Mouse (Mus musculus) stomach, embryonic 16.5 days (tissue): ENCODE measurements around the gene Gm17387. TPM values are rescaled to one million over a fixed set of nuclear protein-coding genes. Genes with fewer than 3 reads are reported as not detected.
A peak's percentile ranks its signal among the peaks of the same experiment; 100 is the strongest.

Source experiments
- ATAC-seq: fragments of 200-750 bp; cut with Nextera tagmentation; 2 replicates; pipeline ENCODE4 v1.8.0; 2017; ENCODE audit warnings: moderate number of reproducible peaks, moderate TSS enrichment; ENCODE audit not compliant: insufficient read depth, low FRiP score
- H3K27ac ChIP-seq: fragments of 300-500 bp; sonication (generic); 2 replicates; pipeline ENCODE4 v1.5.1; 2014; ENCODE audit warnings: low read length
- H3K27me3 ChIP-seq: fragments of 300-500 bp; sonication (generic); 2 replicates; pipeline ENCODE4 v1.6.1; 2014; ENCODE audit warnings: low read length, control low read depth, mixed read lengths; ENCODE audit not compliant: control insufficient read depth, insufficient read depth
- H3K36me3 ChIP-seq: fragments of 300-500 bp; sonication (generic); 2 replicates; pipeline ENCODE4 v1.6.1; 2014; ENCODE audit warnings: low read length; ENCODE audit not compliant: control insufficient read depth, insufficient read depth
- H3K4me1 ChIP-seq: fragments of 300-500 bp; sonication (generic); 2 replicates; pipeline ENCODE4 v1.6.1; 2014; ENCODE audit warnings: low read length, control low read depth, mixed read lengths; ENCODE audit not compliant: control insufficient read depth, insufficient read depth
- H3K4me2 ChIP-seq: fragments of 300-500 bp; sonication (generic); 2 replicates; pipeline ENCODE4 v1.6.1; 2014; ENCODE audit warnings: low read depth, low read length, mixed read lengths
- H3K4me3 ChIP-seq: fragments of 300-500 bp; sonication (generic); replicated peaks from 2 replicates; pipeline ENCODE4 v1.5.1; 2014; ENCODE audit warnings: mild to moderate bottlenecking, low read length
- H3K9ac ChIP-seq: fragments of 300-500 bp; sonication (generic); 2 replicates; pipeline ENCODE4 v1.6.1; 2014; ENCODE audit warnings: low read length
- H3K9me3 ChIP-seq: fragments of 300-500 bp; sonication (generic); replicated peaks from 2 replicates; pipeline ENCODE4 v1.6.1; 2016; ENCODE audit warnings: low read length, control low read depth; ENCODE audit not compliant: control insufficient read depth
- WGBS: fragments of 180-500 bp; shearing (Covaris S2); extraction: QIAGEN DNeasy Blood & Tissue Kit; methylation state at CpG from one replicate; pipeline ENCODE4 v1.1.7; 2014; 5-methylcytosine and 5-hydroxymethylcytosine counted together
- polyA plus RNA-seq: library from polyadenylated mRNA; unstranded; fragments of >200 nt; fragmentation: Nextera tagmentation; extraction: Ambion mirVana; gene quantifications from 2 replicates; pipeline ENCODE4 v1.2.1, GENCODE M21; 2015

Gene Gm17387
- polyA plus RNA-seq, 1 experiment from 2014 or later = not detected

DNA sequence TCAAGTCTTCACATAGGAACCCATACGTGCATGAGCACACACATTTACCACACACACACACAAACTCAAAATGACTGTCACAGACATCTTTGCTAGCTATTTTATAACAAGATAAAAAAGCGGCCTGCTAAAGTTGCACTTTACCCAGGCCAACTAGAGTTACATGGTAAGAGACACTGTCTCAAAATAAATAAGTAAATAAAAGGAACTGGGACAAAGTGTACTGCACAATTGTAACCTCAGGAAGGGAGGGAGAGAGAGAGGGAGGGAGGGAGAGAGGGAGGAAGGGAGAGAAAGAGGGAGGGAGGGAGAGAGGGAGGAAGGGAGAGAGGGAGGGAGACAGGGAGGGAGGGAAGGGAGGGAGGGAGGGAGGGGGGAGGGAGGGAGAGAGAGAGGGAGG lies 23.5 kb downstream of the Gm17387 start:
- ATAC-seq = no peak
- no peak overlapping the region for H3K4me3 ChIP-seq
- H3K27ac ChIP-seq = no peak overlapping the region
- no peaks in the 10 kb centered on the region for H3K9me3 ChIP-seq
- H3K4me2 ChIP-seq = no peak overlapping the region
- no peaks in the 10 kb centered on the region for H3K27me3 ChIP-seq
- H3K4me1 ChIP-seq = peaks cover 6% of the 10 kb centered on the region
- H3K36me3 ChIP-seq = no peaks in the 10 kb centered on the region
- WGBS = 76% methylated on average over 2 of the region's 2 CpGs
- no peak overlapping the region for H3K9ac ChIP-seq

DNA sequence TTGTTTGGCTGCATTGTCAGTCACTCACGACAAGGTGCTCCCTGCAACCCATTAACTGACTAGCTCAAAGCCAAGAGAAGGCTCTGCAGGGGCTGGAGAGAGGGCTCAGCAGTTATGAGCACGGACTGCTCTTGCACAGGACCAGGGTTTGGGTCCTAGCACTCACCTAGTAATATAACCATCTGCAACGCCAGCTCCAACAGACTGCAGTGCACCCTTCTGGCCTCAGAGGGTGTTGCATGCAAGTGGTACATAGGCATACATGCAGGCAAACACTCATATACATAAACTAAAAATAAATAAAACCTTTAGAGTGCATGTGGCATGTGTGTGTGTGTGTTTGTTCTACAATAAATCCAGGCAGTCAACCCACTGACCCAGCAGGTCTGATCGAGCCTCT lies 26.9 kb downstream of the Gm17387 start:
- Histone ChIP-seq H3K27ac (no peak overlapping the region), H3K4me3 (no peak overlapping the region), H3K4me2 (no peak overlapping the region), H3K27me3 (no peaks in the 10 kb centered on the region), H3K4me1 (peaks cover 6% of the 10 kb centered on the region), H3K9me3 (no peaks in the 10 kb centered on the region), H3K36me3 (no peaks in the 10 kb centered on the region), H3K9ac (no peak overlapping the region)
- no peak for ATAC-seq
- WGBS = 81% methylated on average over 4 of the region's 4 CpGs

DNA sequence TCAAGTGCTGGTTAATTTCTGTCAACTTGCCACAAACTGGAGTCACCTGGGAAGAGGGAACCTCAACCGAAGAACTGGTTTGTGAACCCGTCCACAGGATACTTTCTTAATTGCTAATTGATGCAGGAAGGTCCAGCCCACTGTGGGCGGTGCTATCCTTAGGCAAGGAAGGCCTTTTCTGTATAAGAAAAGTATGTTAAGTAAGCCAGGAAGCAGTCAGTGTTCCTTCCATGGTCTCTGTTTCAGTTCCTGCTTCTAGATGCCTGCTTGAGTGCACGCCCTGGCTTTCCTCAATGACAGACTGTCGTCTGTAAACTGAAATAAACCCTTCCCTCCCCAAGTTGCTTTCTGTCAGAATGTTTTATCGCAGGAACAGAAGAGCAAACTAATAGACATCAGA lies 28.0 kb downstream of the Gm17387 start:
- no peaks in the 10 kb centered on the region for H3K27me3 ChIP-seq
- peaks cover 6% of the 10 kb centered on the region for H3K4me1 ChIP-seq
- no peak for ATAC-seq
- H3K36me3 ChIP-seq = no peaks in the 10 kb centered on the region
- H3K4me3 ChIP-seq = no peak overlapping the region
- H3K27ac ChIP-seq = no peak overlapping the region
- no peaks in the 10 kb centered on the region for H3K9me3 ChIP-seq
- H3K9ac ChIP-seq = no peak overlapping the region
- WGBS = 85% methylated on average over 6 of the region's 6 CpGs
- no peak overlapping the region for H3K4me2 ChIP-seq

DNA sequence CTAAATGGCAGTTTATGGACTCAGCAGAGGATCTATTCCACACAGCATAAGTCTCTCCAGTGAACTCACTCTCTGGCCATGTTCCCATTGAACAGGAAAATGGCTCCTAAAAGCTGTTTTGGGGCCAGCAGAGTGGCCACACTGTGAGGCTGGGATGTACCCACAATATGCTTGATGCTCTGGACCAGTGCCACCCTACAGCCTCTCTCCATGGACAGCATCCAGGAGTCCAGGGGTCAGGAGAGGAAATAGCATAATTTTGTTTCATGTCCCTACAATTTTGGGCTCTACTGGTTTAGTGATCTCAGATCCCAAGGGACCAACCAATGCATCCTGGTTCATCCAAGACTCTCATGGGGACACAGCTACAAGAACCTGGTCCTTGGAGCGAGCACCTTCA lies 28.6 kb downstream of the Gm17387 start:
- Histone ChIP-seq H3K4me3 (no peak overlapping the region), H3K27me3 (no peaks in the 10 kb centered on the region), H3K9ac (no peak overlapping the region), H3K36me3 (no peaks in the 10 kb centered on the region), H3K27ac (no peak overlapping the region), H3K9me3 (no peaks in the 10 kb centered on the region), H3K4me1 (peaks cover 6% of the 10 kb centered on the region), H3K4me2 (no peak overlapping the region)
- ATAC-seq = no peak
- WGBS = 83% methylated on average over 1 of the region's 1 CpGs

DNA sequence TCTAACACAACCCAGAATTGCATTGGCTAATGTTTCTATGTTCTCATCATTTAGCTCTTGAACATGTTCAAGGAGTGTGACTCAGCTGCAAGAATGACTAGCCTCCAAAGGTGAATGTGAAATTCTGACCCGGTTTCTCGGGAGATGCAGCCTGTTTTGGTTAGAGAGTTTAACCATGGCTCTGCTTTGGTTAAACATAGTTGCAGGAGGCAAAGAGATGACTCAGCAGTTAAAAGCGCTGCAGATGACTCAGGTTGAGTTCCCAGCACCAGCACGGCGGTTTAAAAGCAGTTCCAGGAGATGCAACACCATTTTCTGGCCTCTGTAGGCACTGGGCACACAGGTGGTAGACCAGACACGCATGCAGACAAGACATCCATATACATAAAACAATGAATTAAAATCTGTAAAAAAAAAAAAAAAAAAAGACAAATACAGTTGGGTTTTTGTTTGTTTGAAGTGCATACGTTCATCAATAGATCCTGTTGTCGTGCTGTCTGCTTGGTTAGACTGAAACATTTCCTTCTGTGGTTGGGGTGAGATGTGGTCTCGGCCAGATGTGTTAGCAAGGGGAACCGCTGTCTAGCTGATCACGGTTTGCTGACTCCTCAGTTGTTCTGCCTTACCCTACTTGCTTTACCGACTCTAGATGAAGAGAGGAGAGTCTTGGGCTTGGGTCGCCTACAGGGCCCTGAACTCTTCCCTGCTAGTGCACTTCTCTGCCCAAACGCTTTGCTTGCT lies 29.8 kb downstream of the Gm17387 start:
- ATAC-seq = no peak
- Histone ChIP-seq H3K27ac (no peak overlapping the region), H3K9me3 (no peaks in the 10 kb centered on the region), H3K4me3 (no peak overlapping the region), H3K36me3 (no peaks in the 10 kb centered on the region), H3K27me3 (no peaks in the 10 kb centered on the region), H3K4me2 (no peak overlapping the region), H3K9ac (no peak overlapping the region), H3K4me1 (peaks cover 6% of the 10 kb centered on the region)
- WGBS = 86% methylated on average over 14 of the region's 14 CpGs

DNA sequence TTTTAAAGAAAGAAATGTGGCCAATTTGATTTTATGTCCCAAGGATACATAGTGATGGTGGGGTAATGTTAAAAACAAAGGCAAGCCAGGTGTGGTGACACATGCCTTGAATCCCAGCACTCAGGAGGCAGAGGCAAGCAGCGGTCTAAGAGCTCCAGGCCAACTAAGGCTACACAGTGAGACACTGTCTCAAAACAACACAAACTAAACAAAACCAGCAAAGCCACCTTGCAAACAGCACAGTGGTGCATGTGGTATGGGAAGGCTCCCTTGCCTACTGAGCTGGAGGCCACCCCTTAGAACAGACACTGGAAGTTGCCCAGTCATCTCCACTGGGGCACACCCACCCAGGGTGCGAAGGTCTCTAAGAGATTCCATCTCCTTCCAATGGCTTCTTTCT lies 31.0 kb downstream of the Gm17387 start:
- peak overlapping the region; percentile 98 for H3K4me2 ChIP-seq
- no peaks in the 10 kb centered on the region for H3K27me3 ChIP-seq
- no peaks in the 10 kb centered on the region for H3K36me3 ChIP-seq
- WGBS = 72% methylated on average over 2 of the region's 2 CpGs
- H3K9ac ChIP-seq = peak overlapping the region; percentile 78
- peak overlapping the region; percentile 70; the same call in 1 of the 2 replicates for H3K4me3 ChIP-seq
- no peaks in the 10 kb centered on the region for H3K9me3 ChIP-seq
- ATAC-seq = no peak
- peaks cover 6% of the 10 kb centered on the region for H3K4me1 ChIP-seq
- H3K27ac ChIP-seq = no peak overlapping the region

DNA sequence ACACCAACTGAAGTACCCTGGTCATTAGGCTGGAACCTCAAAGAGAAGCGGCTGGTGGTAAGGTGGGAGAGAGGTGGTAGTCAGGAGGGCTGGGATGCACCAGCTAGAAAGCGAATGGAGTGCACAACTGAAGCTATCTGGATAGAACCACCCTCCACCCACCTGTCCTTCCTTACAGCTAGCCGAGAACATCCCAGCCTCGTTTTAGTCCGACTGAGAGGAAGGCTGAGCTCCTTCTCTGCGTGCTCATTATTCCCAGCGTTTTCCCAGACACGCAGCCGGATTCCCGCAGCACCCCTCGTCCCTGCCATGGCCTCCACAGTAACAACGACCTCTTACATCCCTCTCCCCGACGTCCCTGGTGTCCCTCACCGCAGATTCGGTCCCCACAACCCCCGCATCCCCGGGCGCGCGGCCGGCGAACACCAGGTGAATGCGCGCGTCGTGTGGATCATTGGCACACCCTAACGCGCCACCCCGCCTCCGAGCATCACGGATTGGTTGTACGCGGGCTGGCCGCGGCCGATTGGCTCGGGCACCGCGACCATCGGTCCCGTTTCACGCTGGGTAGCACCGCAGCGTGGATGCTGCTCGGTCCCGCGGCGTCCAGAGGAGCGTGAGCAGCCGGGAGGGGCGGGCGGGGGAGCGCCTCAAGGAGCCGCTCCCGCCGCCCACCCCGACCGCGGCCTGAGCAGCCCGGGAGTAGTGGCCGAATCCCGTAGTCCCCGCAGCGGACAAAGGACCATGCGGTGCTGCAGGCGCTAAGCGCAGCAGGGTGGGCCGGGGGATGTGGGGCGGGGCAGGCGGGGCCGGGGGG lies 31.7 kb downstream of the Gm17387 start, which contains the start of gene B4galnt4:
B4galnt4 (plus strand) TSS at position 679 of the 817 bp plus-strand sequence.
- under 1% methylated on average over 72 of the region's 72 CpGs for WGBS
- no peaks in the 10 kb centered on the region for H3K27me3 ChIP-seq
- H3K4me1 ChIP-seq = peaks cover 6% of the 10 kb centered on the region
- no peaks in the 10 kb centered on the region for H3K9me3 ChIP-seq
- peak within 1 kb of the TSS; percentile 70 for H3K4me3 ChIP-seq
- ATAC-seq = peak; percentile 91
- H3K9ac ChIP-seq = peak within 1 kb of the TSS; percentile 78
- no peak within 1 kb of the TSS for H3K27ac ChIP-seq
- peak within 1 kb of the TSS; percentile 98 for H3K4me2 ChIP-seq
- H3K36me3 ChIP-seq = no peaks in the 10 kb centered on the region

DNA sequence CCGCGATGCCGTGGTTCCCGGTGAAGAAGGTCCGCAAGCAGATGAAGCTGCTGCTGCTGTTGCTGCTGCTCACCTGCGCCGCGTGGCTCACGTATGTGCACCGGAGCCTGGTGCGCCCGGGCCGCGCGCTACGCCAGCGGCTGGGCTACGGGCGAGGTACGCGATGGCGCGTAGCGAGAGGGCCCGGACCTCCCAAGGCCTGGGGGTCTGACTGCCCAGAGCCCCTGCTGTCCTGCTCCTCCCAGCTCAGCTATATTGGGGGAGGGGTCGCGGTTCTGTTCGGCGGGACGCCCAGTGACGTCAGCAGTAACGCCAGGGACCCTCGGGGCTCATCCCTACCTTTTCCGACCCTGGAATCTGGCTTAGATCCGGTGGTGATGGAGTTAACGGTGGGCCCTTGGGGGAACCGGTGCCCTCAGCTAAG lies 32.4 kb downstream of the Gm17387 start:
- peak overlapping the region; percentile 78 for H3K9ac ChIP-seq
- no peak overlapping the region for H3K27ac ChIP-seq
- H3K4me1 ChIP-seq = peaks cover 6% of the 10 kb centered on the region
- WGBS = under 1% methylated on average over 37 of the region's 37 CpGs
- H3K9me3 ChIP-seq = no peaks in the 10 kb centered on the region
- H3K4me2 ChIP-seq = peak overlapping the region; percentile 98
- peak; percentile 33; the same call in 1 of the 2 replicates for ATAC-seq
- peak overlapping the region; percentile 70 for H3K4me3 ChIP-seq
- no peaks in the 10 kb centered on the region for H3K27me3 ChIP-seq
- no peaks in the 10 kb centered on the region for H3K36me3 ChIP-seq

DNA sequence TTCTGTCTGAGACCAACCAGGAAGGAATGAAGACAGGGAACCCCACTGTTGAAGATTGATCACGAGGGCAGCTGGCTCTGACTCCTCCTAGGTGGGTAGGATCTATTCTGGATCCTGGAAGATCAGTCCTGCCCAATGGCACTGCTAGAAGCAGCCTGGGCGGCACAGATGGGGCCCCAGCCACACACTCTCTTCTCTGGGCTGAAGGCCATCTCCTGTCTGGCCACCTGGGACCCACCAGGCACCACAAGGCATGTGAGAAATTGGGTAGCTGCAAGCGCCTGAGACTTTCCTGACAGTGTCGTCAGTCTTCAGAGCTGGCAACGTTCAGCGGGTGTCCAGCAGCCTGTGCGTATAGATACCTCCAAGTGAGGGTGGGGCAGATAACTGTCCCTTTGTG lies 33.6 kb downstream of the Gm17387 start:
- Histone ChIP-seq H3K27me3 (no peaks in the 10 kb centered on the region), H3K4me3 (no peak overlapping the region), H3K9me3 (no peaks in the 10 kb centered on the region), H3K27ac (no peak overlapping the region), H3K4me1 (peaks cover 6% of the 10 kb centered on the region), H3K36me3 (no peaks in the 10 kb centered on the region), H3K9ac (no peak overlapping the region), H3K4me2 (no peak overlapping the region)
- 70% methylated on average over 7 of the region's 7 CpGs for WGBS
- ATAC-seq = no peak
